Mouse (Mus musculus) stomach, embryonic 16.5 days (tissue): ENCODE results near the gene Fam205c. TPM values are rescaled to one million over a fixed set of nuclear protein-coding genes. Genes with fewer than 3 reads are reported as not detected.

ENCODE experiments used
- ATAC-seq: fragments of 200-750 bp; cut with Nextera tagmentation; 2 replicates; pipeline ENCODE4 v1.8.0; 2017; ENCODE audit warnings: moderate number of reproducible peaks, moderate TSS enrichment; ENCODE audit not compliant: insufficient read depth, low FRiP score
- H3K27ac ChIP-seq: fragments of 300-500 bp; sonication (generic); 2 replicates; pipeline ENCODE4 v1.5.1; 2014; ENCODE audit warnings: low read length
- H3K27me3 ChIP-seq: fragments of 300-500 bp; sonication (generic); 2 replicates; pipeline ENCODE4 v1.6.1; 2014; ENCODE audit warnings: low read length, control low read depth, mixed read lengths; ENCODE audit not compliant: control insufficient read depth, insufficient read depth
- H3K36me3 ChIP-seq: fragments of 300-500 bp; sonication (generic); 2 replicates; pipeline ENCODE4 v1.6.1; 2014; ENCODE audit warnings: low read length; ENCODE audit not compliant: control insufficient read depth, insufficient read depth
- H3K4me1 ChIP-seq: fragments of 300-500 bp; sonication (generic); 2 replicates; pipeline ENCODE4 v1.6.1; 2014; ENCODE audit warnings: low read length, control low read depth, mixed read lengths; ENCODE audit not compliant: control insufficient read depth, insufficient read depth
- H3K4me2 ChIP-seq: fragments of 300-500 bp; sonication (generic); 2 replicates; pipeline ENCODE4 v1.6.1; 2014; ENCODE audit warnings: low read depth, low read length, mixed read lengths
- H3K4me3 ChIP-seq: fragments of 300-500 bp; sonication (generic); replicated peaks from 2 replicates; pipeline ENCODE4 v1.5.1; 2014; ENCODE audit warnings: mild to moderate bottlenecking, low read length
- H3K9ac ChIP-seq: fragments of 300-500 bp; sonication (generic); 2 replicates; pipeline ENCODE4 v1.6.1; 2014; ENCODE audit warnings: low read length
- H3K9me3 ChIP-seq: fragments of 300-500 bp; sonication (generic); replicated peaks from 2 replicates; pipeline ENCODE4 v1.6.1; 2016; ENCODE audit warnings: low read length, control low read depth; ENCODE audit not compliant: control insufficient read depth
- WGBS: fragments of 180-500 bp; shearing (Covaris S2); extraction: QIAGEN DNeasy Blood & Tissue Kit; methylation state at CpG from one replicate; pipeline ENCODE4 v1.1.7; 2014; 5-methylcytosine and 5-hydroxymethylcytosine counted together
- polyA plus RNA-seq: library from polyadenylated mRNA; unstranded; fragments of >200 nt; fragmentation: Nextera tagmentation; extraction: Ambion mirVana; gene quantifications from 2 replicates; pipeline ENCODE4 v1.2.1, GENCODE M21; 2015

Fam205c gene
- polyA plus RNA-seq, 1 experiment from 2014 or later = 0.52 TPM

DNA sequence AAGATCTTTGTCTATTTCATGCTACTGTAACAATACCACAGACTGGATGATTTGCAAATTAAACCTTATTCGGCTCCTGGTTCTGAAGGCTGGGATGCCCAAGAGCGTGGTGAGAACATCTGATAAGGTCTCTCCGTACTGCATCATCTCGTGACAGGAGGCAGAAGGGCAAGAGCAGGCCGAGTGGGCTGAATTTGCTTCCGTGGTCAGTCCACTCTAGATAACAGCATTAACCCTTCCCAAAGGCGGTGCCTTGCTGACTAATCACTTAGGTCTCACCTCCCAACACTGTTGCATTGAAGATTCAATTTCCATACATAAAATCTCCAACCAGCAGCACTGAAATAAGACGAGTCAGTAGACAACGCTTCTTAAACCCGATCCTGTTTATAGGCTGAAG lies 39.4 kb upstream of the Fam205c start:
- no peaks in the 10 kb centered on the region for H3K36me3 ChIP-seq
- H3K4me3 ChIP-seq = no peak overlapping the region
- no peak for ATAC-seq
- 37% methylated on average over 10 of the region's 10 CpGs for WGBS
- H3K4me1 ChIP-seq = peaks cover 3% of the 10 kb centered on the region; the same call in 1 of the 2 replicates
- no peak overlapping the region for H3K9ac ChIP-seq
- H3K9me3 ChIP-seq = no peaks in the 10 kb centered on the region
- peaks cover 27% of the 10 kb centered on the region for H3K27me3 ChIP-seq
- H3K4me2 ChIP-seq = no peak overlapping the region
- no peak overlapping the region for H3K27ac ChIP-seq

DNA sequence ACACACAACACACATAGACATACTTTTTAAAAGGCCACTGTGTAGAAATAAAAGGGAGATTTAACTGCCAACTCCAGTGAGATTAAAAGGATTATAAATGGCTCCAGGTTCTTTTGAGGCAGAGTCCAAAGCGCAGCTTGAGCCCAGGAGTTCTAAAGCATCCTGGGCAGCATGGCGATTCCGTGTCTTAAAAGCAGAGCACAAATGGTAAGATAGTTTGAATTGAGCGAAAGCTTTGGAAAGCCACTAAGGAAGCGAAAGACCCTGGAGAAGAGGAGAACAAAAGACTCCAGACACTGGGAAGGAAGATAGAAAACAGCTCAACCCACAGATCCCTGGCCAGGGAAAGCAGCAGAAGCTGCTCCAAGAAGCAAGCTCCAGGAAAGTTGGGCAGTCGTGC lies 30.9 kb upstream of the Fam205c start:
- no peaks in the 10 kb centered on the region for H3K4me1 ChIP-seq
- H3K9ac ChIP-seq = no peak overlapping the region
- H3K4me3 ChIP-seq = no peak overlapping the region
- H3K9me3 ChIP-seq = no peaks in the 10 kb centered on the region
- no peak overlapping the region for H3K4me2 ChIP-seq
- H3K27ac ChIP-seq = no peak overlapping the region
- no peaks in the 10 kb centered on the region for H3K36me3 ChIP-seq
- no peak for ATAC-seq
- 83% methylated on average over 6 of the region's 6 CpGs for WGBS
- H3K27me3 ChIP-seq = no peaks in the 10 kb centered on the region

DNA sequence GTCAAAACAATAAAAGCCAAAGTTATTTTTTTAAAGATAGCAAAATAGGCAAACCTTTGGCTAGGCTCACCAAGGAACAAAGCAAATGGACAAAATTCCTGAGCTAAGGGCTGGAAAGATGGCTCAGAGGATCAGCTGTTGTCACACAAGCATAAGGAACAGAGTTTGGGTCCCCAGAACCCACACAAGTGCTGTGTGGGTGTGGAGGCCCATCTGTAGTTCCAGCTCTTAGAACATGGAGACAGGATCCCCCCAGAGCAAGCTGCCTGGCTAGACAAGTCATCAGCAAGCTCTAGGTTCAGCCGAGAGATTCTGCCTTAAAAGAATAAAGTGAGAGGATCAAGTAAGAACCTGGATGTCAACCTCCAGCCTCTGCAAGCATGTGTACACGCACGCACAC lies 30.5 kb upstream of the Fam205c start:
- no peak overlapping the region for H3K27ac ChIP-seq
- WGBS = 89% methylated on average over 3 of the region's 3 CpGs
- H3K4me1 ChIP-seq = no peaks in the 10 kb centered on the region
- H3K4me2 ChIP-seq = no peak overlapping the region
- no peaks in the 10 kb centered on the region for H3K9me3 ChIP-seq
- no peaks in the 10 kb centered on the region for H3K27me3 ChIP-seq
- H3K36me3 ChIP-seq = no peaks in the 10 kb centered on the region
- H3K9ac ChIP-seq = no peak overlapping the region
- H3K4me3 ChIP-seq = no peak overlapping the region
- ATAC-seq = no peak

DNA sequence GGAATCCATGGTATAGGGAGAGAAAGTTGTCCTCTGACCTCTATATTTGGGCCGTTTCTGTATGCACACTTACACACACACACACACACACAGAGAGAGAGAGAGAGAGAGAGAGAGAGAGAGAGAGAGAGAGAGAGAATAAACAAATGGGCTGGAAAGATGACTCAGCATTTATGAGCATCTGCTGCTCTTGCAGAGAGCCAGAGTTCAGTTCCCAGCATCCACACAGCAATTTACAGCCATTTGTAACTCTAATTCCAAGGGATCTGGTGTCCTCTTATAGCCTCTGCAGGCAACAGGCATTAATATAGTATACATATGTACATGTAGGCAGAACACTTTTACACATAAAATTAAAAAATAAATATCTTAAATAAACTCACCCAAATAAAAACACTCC lies 29.9 kb upstream of the Fam205c start:
- Histone ChIP-seq H3K9ac (no peak overlapping the region), H3K36me3 (no peaks in the 10 kb centered on the region), H3K4me2 (no peak overlapping the region), H3K9me3 (no peaks in the 10 kb centered on the region), H3K27me3 (no peaks in the 10 kb centered on the region), H3K4me1 (no peaks in the 10 kb centered on the region), H3K27ac (no peak overlapping the region), H3K4me3 (no peak overlapping the region)
- 36% methylated on average over 1 of the region's 1 CpGs for WGBS
- ATAC-seq = no peak

DNA sequence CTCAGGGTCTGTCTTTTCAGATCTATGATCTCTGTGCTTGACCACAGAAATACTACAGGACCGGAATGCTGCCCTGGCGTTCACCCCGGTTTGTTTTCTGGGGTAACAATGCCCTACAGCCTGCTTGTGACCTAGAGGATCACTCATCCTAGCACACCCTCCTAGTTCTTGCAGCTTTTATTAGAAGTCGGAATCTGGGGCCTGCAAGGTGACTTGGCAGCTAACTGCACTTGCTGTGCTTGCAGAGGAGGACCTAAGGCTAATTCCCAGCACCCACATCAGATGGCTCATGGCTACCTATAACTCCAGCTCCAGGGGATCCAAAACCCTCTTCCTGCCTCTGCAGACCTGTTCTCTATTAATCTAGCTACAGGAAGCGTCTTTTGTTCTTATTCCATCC lies 28.7 kb upstream of the Fam205c start:
- Histone ChIP-seq H3K4me1 (no peaks in the 10 kb centered on the region), H3K4me2 (no peak overlapping the region), H3K27me3 (no peaks in the 10 kb centered on the region), H3K9me3 (no peaks in the 10 kb centered on the region), H3K36me3 (no peaks in the 10 kb centered on the region), H3K27ac (no peak overlapping the region), H3K9ac (no peak overlapping the region), H3K4me3 (no peak overlapping the region)
- WGBS = 88% methylated on average over 5 of the region's 5 CpGs
- ATAC-seq = no peak

DNA sequence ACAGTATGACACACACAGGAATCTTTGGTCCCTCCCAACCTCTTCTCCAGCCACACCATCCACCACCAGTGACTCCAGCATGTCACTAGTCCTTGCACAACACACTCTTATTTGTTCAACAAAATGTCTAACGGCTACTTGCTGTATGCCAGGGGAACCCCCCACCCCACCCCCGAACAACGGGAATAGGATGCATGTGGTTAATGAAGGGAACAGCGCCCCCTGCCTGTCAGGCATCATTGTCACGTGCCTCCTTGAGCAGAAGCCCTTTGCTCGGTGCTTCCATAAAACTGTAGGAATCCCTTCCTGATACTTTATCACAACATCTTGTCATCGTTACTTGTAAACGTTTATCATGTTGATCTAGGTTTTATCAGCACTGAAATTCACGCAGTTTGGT lies 28.1 kb upstream of the Fam205c start:
- H3K4me1 ChIP-seq = no peaks in the 10 kb centered on the region
- H3K4me2 ChIP-seq = no peak overlapping the region
- H3K9me3 ChIP-seq = no peaks in the 10 kb centered on the region
- H3K36me3 ChIP-seq = no peaks in the 10 kb centered on the region
- H3K27ac ChIP-seq = no peak overlapping the region
- 47% methylated on average over 9 of the region's 9 CpGs for WGBS
- no peak overlapping the region for H3K9ac ChIP-seq
- no peak for ATAC-seq
- H3K4me3 ChIP-seq = no peak overlapping the region
- H3K27me3 ChIP-seq = no peaks in the 10 kb centered on the region

DNA sequence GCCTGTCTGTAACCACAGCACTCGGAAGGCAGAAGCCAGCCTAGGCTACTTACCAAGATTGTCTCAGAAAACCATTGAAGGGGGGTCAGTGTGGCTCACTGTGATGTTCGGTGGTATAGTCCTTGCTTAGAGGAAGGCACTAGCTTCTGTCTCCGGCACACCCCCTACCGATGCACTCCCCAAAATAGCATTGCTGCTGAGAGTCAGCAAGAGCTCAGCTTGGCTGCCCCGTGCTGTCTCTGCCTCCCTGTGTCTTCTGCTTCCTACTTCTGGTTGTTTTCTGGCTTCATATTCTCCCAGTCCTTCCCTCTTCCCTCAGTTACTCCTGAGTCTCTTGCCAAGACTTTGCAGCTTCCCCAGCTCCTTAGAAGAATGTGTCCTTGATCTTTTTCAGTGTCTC lies 26.8 kb upstream of the Fam205c start:
- Histone ChIP-seq H3K4me2 (no peak overlapping the region), H3K9me3 (no peaks in the 10 kb centered on the region), H3K4me1 (no peaks in the 10 kb centered on the region), H3K27me3 (no peaks in the 10 kb centered on the region), H3K4me3 (no peak overlapping the region), H3K36me3 (no peaks in the 10 kb centered on the region), H3K27ac (no peak overlapping the region), H3K9ac (no peak overlapping the region)
- WGBS = 63% methylated on average over 5 of the region's 5 CpGs
- ATAC-seq = no peak

DNA sequence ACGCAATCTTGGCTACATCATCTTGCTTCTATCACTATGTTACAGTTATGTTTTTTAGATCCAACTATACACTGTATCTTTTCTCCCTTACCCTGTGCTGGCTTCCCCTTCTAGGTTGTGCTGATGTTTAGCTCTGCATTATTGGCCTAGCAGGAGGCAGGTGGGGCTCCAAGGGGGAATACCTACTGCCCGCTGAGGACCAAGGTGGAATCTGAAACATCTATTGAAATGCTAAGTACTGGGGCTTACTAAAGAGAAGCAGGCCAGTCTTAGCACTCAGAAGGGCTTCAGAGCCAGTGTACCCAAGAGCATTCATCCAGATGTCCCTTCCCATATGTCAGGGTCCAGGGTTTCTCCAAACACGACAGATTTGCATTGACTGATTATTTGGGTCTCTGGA lies 24.9 kb upstream of the Fam205c start:
- H3K4me2 ChIP-seq = no peak overlapping the region
- H3K9ac ChIP-seq = no peak overlapping the region
- no peaks in the 10 kb centered on the region for H3K4me1 ChIP-seq
- H3K36me3 ChIP-seq = no peaks in the 10 kb centered on the region
- no peak for ATAC-seq
- H3K9me3 ChIP-seq = no peaks in the 10 kb centered on the region
- no peak overlapping the region for H3K27ac ChIP-seq
- H3K27me3 ChIP-seq = no peaks in the 10 kb centered on the region
- H3K4me3 ChIP-seq = no peak overlapping the region
- 40% methylated on average over 3 of the region's 3 CpGs for WGBS

DNA sequence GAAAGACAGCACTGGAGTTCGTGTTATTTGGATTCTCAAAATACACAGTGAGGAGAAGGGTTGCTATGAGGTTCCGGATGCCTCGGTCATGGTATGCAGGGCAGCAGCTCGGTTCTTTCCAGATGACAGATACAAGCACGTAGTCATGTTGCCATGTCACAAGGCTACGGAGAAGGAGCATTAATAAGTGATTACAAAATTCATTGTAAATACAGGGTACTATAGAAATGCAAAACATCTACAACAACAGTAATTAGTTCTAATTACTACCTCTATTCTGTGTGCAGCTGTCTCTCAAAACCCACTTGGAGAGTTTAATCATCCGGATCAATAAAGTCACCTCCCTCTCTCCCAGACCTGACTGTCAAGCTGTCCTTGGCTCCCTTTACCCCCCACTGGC lies 21.1 kb upstream of the Fam205c start:
- H3K27me3 ChIP-seq = no peaks in the 10 kb centered on the region
- 77% methylated on average over 7 of the region's 7 CpGs for WGBS
- no peak overlapping the region for H3K4me3 ChIP-seq
- no peak overlapping the region for H3K9ac ChIP-seq
- H3K4me2 ChIP-seq = no peak overlapping the region
- no peaks in the 10 kb centered on the region for H3K9me3 ChIP-seq
- H3K36me3 ChIP-seq = no peaks in the 10 kb centered on the region
- H3K4me1 ChIP-seq = no peaks in the 10 kb centered on the region
- ATAC-seq = no peak
- H3K27ac ChIP-seq = no peak overlapping the region

DNA sequence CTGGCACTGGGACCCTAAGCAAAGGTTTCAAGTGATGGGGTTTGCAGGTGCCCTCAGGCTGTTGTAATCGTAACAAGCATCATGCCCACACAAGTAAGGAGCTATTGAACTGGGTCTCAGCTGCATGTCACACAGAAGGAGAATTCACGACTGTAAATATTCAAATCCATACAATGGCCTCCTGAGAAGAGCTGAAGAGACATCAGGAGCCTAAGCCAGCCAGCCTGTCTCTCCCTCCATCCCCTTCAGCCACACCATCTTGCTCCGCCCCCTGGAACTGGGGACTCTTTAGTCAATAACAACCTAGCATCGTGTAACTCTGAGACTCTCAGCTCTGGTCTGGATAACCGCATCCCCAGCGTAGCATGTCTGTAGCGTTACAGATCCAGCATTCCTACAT lies 17.1 kb upstream of the Fam205c start:
- Histone ChIP-seq H3K4me2 (no peak overlapping the region), H3K9me3 (no peaks in the 10 kb centered on the region), H3K9ac (no peak overlapping the region), H3K4me3 (no peak overlapping the region), H3K36me3 (no peaks in the 10 kb centered on the region), H3K27me3 (no peaks in the 10 kb centered on the region), H3K27ac (no peak overlapping the region), H3K4me1 (no peaks in the 10 kb centered on the region)
- no peak for ATAC-seq
- 65% methylated on average over 7 of the region's 7 CpGs for whole genome bisulfite sequencing
